In genomic region chr16:8547836-8548235, GRCm38 (mm10) we compare ENCODE assay signal across 16 mouse cellular contexts. TPM values are rescaled to one million over a fixed set of nuclear protein-coding genes. Genes with fewer than 3 reads are reported as not detected.
"Had no signal": no experiment of that assay in that cellular context is flagged by ENCODE, and none has a peak within 500 bp of the region (broad histone marks: within the 10 kb centered on the region; RNA-seq: fewer than 3 reads in every experiment).

No protein-coding gene starts in this region.

- DNase-seq: retina, postnatal 1 day; right cerebral cortex, adult 18-20 months; right cerebral cortex, postnatal 14 days; right cerebral cortex, postnatal 25 days; right cerebral cortex, postnatal 4 days; spleen, adult 18-20 months; thymus, adult 18-20 months; thymus, adult 2 months; thymus, postnatal 14 days; thymus, postnatal 25 days; thymus, postnatal 36 days; thymus, postnatal 4 days had no signal

- H3K4me1 ChIP-seq: neural tube, embryonic 15.5 days; stomach, embryonic 15.5 days had no signal

- H3K9ac ChIP-seq: neural tube, embryonic 15.5 days; stomach, embryonic 15.5 days had no signal

- H3K27ac ChIP-seq: neural tube, embryonic 15.5 days; stomach, embryonic 15.5 days; stomach, postnatal 0 days had no signal

- H3K9me3 ChIP-seq: neural tube, embryonic 15.5 days; stomach, embryonic 15.5 days had no signal

- H3K4me3 ChIP-seq: neural tube, embryonic 15.5 days; stomach, embryonic 15.5 days had no signal

- H3K27me3 ChIP-seq: neural tube, embryonic 15.5 days; stomach, embryonic 15.5 days had no signal

- H3K36me3 ChIP-seq: stomach, embryonic 15.5 days had no signal

- H3K4me2 ChIP-seq: neural tube, embryonic 15.5 days; stomach, embryonic 15.5 days had no signal

RNA-seq across cellular contexts. Expression of gene Abat, which starts 34.6 kb away (rescaled TPM):
- total RNA-seq: neutrophil, adult 5-6 weeks had no signal
